Mouse (Mus musculus): ENCODE results near the gene Rusc2.

- TF ChIP-seq CTCF (IDR thresholded peaks at IDR 0.05; ENCODE audit: low read depth) (no peak), EP300 (optimal IDR thresholded peaks at IDR 0.05) (no peak)
Measured at GRCm38 (mm10) chr4:43441639-43442038, 59.9 kb downstream of the Rusc2 start, which contains the start of gene Tesk1.

Measured in stomach, postnatal 0 days (tissue).